In the genomic region with DNA sequence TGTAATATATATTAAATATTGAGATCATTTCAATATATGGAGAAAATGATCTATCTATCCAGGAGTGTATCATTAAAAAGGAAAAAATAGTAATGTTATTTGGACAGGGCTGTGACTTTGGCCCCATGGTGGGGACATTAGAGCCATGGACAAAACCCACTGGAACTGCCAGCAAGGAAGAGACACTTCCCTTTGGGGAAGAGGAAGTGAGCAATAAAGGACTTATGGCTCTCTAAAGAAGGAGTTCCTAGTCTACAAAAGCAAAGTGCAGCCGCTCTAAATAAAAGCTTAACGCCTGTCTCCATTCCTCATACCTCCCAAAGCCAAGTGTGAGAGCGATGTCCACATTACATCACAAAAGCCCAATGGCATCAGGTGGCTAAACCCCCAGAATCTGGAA, we compare ENCODE assay signal across 25 mouse cellular contexts.
"Had no signal": no experiment of that assay in that cellular context is flagged by ENCODE, and none has a peak within 500 bp of the region (broad histone marks: within the 10 kb centered on the region; RNA-seq: fewer than 3 reads in every experiment).

No protein-coding gene starts in this region.

- H3K9ac ChIP-seq: heart, embryonic 12.5 days; hindbrain, embryonic 12.5 days; hindbrain, embryonic 14.5 days; intestine, embryonic 15.5 days; limb, embryonic 12.5 days had no signal

- H3K9me3 ChIP-seq: heart, embryonic 10.5 days; heart, embryonic 12.5 days; hindbrain, embryonic 10.5 days; hindbrain, embryonic 12.5 days; intestine, embryonic 15.5 days; limb, embryonic 10.5 days; limb, embryonic 12.5 days had no signal

- ATAC-seq: hindbrain, embryonic 16.5 days; inflammation-experienced regulatory T-cells, adult 6 months; intestine, embryonic 15.5 days; intestine, postnatal 0 days had no signal

- H3K4me1 ChIP-seq: hindbrain, embryonic 12.5 days; limb, embryonic 10.5 days had no signal

- H3K4me2 ChIP-seq: heart, embryonic 12.5 days; hindbrain, embryonic 12.5 days; hindbrain, embryonic 14.5 days; intestine, embryonic 15.5 days; limb, embryonic 12.5 days had no signal

- H3K27ac ChIP-seq: gastrocnemius, adult 2 months; heart, embryonic 10.5 days; hindbrain, embryonic 10.5 days; hindbrain, embryonic 12.5 days; hindbrain, embryonic 14.5 days; intestine, embryonic 15.5 days; layer of hippocampus, adult 2 months; left cerebral cortex, adult 2 months; limb, embryonic 10.5 days; limb, embryonic 12.5 days had no signal

- DNase-seq: gastrocnemius, adult 2 months; gastrocnemius, postnatal 14 days; gastrocnemius, postnatal 36 days; heart, adult 18-20 months; heart, postnatal 10 days; heart, postnatal 4 days; kidney, adult 18-20 months; kidney, adult 8-10 months; kidney, postnatal 10 days; kidney, postnatal 25 days; kidney, postnatal 4 days; liver had no signal

- H3K36me3 ChIP-seq: heart, embryonic 10.5 days; heart, embryonic 12.5 days; hindbrain, embryonic 10.5 days; hindbrain, embryonic 12.5 days; intestine, embryonic 15.5 days; limb, embryonic 10.5 days; limb, embryonic 12.5 days had no signal

- H3K4me3 ChIP-seq: gastrocnemius, adult 2 months; heart, embryonic 10.5 days; heart, embryonic 12.5 days; hindbrain, embryonic 10.5 days; hindbrain, embryonic 12.5 days; intestine, embryonic 15.5 days; layer of hippocampus, adult 2 months; left cerebral cortex, adult 2 months; limb, embryonic 10.5 days; limb, embryonic 12.5 days had no signal

- H3K27me3 ChIP-seq: heart, embryonic 12.5 days; hindbrain, embryonic 12.5 days; intestine, embryonic 15.5 days; limb, embryonic 12.5 days had no signal
